Mouse (Mus musculus) naive thymus-derived CD4-positive, alpha-beta T cell, adult 5 months (primary cell): ENCODE results near the gene Taz. TPM values are rescaled to one million over a fixed set of nuclear protein-coding genes. Genes with fewer than 3 reads are reported as not detected.

ENCODE experiments used
- polyA plus RNA-seq: library from polyadenylated mRNA; unstranded; fragments of 100-300 nt; shearing (Covaris generic); gene quantifications from one replicate; pipeline ENCODE4 v1.2.1, GENCODE M21; 2017

Taz gene
- polyA plus RNA-seq = 136 TPM

GRCm38 (mm10) chrX:74281732-74282394 is at the start of gene Taz, which contains the start of gene Dnase1l1:
TSS of gene Taz (plus strand) at chrX:74281912.
TSS of gene Dnase1l1 (minus strand) at chrX:74282337.

GRCm38 (mm10) chrX:74249615-74250014 is 32.1 kb upstream of the Taz start, which contains the start of gene Flna:
TSS of gene Flna (minus strand) at chrX:74249820.

DNA sequence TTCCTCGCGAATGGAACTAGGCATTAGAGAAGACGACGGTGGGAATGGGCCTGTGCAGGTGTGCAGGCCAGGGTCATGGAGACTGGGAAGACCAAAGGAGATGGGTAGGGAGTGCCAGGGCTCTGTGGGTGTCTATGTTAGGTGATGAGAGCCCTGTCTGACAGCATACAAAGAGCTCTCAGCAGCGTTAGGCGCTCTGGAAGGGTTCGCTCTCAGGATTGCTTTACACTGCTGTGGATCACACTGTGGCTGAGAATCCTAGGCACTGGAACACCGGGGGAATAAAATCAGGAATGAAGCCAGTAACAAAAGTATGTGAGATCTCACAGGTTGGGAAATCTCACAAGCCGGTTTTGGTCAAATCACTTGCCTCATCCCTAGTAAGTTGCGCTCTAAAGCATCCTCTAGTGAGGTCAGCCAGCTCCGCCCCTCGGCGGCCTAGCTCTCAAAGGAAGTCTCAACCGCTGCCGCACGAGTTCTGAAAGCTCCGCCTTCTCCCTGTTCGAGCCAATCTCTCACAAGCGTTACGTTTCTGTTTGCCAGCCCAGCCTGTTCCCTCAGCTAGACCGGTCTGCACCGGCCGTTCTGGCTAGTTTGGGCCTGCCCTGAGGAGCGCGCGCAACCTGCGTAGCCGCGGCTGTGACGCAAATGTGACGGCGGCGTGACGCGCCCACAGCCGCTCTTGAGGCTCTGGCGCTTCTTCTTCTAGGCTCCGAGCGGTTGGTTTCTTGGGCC is 27.4 kb upstream of the Taz start, which contains the start of gene Emd:
Emd (plus strand) TSS at position 535 of the 735 bp plus-strand sequence.

DNA sequence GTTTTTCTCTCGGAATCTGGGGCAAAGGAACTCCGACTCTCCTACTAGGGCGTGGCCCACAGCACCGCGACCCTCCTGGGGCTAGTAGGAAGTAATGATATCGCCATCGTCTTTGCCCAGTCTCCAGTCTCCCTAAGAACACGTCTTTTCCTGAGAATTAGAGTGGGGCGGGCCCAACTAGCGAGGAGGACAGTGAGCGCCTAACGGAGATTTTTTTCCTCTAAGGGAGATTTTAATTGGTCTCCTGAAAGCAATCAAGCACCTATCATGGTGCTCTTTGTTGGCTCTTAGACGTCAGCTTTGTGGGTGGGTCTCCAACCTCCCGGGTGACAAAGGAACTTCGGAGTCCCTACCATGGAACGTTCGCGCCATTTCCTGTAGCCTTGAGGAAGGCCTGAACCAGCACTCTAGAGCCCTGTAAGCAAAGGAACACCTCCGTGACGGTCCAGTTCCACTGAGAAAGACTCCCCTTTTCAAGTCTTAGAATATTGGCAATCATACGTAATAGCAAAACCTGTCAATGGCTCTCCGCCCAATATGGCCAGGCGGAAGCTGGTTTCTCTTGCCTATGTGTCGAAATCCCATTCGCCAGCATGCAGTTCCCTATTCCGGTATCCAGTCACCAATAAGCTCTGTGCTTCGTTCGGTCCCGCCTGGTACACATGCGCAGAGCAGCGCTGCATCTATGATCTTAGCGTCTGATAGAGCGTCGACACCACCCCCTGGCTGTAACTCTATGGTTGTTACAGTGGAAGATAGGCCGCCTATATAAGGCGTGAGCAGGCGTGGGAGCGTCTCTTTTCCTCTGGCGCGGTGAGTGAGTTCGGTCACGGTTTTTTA is 11.4 kb upstream of the Taz start, which contains the start of gene Rpl10:
Rpl10 (plus strand) TSS at position 751 of the 840 bp plus-strand sequence.

GRCm38 (mm10) chrX:74296538-74297448 is 15.1 kb downstream of the Taz start, which contains the start of gene Atp6ap1:
TSS of gene Atp6ap1 (plus strand) at chrX:74297097.

DNA sequence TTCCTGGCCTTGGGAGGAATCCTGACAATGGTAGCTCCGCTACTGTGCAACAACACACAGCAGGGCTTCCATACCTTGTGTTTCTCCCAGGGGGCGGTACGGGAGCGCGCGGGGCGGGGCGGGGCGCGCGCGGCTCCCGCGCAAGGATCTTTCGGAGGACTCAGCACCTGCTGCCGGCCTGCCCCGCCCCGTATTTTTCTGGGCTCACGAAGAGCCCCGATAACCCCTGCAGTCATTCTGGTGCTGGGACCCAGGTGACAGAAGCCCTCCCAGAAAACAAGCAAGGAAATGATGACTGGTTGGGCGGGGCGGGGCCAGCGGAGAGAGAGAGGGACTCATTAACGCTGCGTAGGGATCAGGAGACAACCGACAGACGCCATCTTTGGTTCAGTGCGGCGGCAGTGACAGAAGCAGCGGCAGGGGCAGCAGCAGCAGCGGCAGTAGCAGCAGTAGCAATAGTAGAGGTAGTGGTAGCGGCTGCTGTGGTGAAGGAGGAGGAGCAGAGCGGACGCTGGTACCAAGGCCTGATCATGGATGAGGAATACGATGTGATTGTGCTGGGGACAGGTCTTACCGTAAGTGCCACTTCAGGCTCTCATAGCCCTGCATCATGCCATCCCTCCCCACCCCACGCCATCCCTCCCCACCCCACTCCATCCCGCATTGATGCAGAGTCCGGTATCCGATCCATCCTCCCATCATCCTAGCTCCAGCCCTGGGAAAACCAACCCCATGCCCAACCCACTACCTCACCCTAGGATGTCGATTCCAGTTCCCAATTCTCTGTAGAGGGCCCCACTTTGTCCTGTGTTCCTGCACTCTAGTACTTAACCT is 23.4 kb downstream of the Taz start, which contains the start of gene Gdi1:
Gdi1 (plus strand) TSS at position 132 of the 834 bp plus-strand sequence.

DNA sequence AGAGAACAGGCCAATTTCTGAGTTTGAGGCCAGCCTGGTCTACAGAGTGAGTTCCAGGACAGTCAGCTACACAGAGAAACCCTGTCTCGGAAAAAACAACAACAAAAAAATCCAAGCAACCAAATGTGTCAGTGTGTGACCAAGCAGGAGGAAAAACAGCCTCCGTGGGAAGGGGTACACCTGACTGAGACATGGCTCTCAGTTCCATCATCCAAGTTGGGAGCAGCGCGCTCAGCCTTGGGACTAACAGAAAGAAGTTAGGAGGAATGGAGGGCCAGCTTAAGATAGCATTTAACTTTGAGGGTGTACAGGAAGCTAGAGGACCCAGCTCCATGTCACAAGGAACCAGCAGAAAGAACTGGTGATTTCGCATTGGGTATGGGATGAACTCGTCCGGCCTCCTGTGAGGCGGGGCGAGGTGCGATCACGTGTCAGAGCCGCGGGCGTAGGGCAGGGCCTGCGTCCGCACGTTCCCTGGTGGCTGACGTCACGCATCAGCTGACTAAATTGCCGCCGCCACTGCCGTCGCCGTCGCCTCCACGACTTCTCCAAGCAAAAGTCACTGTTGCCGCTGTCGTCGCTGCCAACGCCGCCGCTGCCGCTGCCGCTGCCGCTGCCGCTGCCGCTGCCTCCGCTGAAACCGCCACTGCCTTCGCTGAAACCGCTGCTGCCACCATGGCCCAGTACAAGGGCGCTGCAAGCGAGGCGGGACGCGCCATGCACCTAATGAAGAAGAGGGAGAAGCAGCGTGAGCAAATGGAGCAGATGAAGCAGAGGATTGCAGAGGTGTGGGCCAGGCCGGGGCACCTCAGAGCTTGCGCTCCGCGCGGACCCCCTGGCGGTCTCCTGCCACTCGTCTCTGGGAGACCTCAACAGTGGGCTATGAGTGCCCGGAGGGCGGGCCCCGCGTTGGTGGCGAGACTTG is 31.1 kb downstream of the Taz start, which contains the start of gene Fam50a:
Fam50a (plus strand) TSS at position 494 of the 925 bp plus-strand sequence.

GRCm38 (mm10) chrX:74328725-74329161 is 47.0 kb downstream of the Taz start, which contains the start of gene Plxna3:
TSS of gene Plxna3 (plus strand) at chrX:74329066.

Other genes starting within 250 kb of the Taz start
- gene Opn1mw, start 154.4 kb upstream of the Taz start, polyA plus RNA-seq = not detected
- 48.0 TPM for gene Mecp2, start 146.5 kb upstream of the Taz start, polyA plus RNA-seq
- gene Tex28, start 114.1 kb upstream of the Taz start, polyA plus RNA-seq = not detected
- gene Tktl1, start 104.7 kb upstream of the Taz start, polyA plus RNA-seq = not detected
- gene Flna, start 32.1 kb upstream of the Taz start, polyA plus RNA-seq = 384 TPM
- 74.1 TPM for gene Emd, start 27.2 kb upstream of the Taz start, polyA plus RNA-seq
- gene Rpl10, start 11.1 kb upstream of the Taz start, polyA plus RNA-seq = 123 TPM
- gene Dnase1l1, start 425 bp downstream of the Taz start, polyA plus RNA-seq = 14.5 TPM
- 157 TPM for gene Atp6ap1, start 15.2 kb downstream of the Taz start, polyA plus RNA-seq
- gene Gdi1, start 23.1 kb downstream of the Taz start, polyA plus RNA-seq = 249 TPM
- gene Fam50a, start 31.1 kb downstream of the Taz start, polyA plus RNA-seq = 77.2 TPM
- 2.3 TPM for gene Plxna3, start 47.2 kb downstream of the Taz start, polyA plus RNA-seq
- gene Lage3, start 71.7 kb downstream of the Taz start, polyA plus RNA-seq = 21.8 TPM
- 47.0 TPM for gene Ubl4a, start 91.3 kb downstream of the Taz start, polyA plus RNA-seq
- gene Slc10a3, start 91.4 kb downstream of the Taz start, polyA plus RNA-seq = 28.1 TPM
- gene Fam3a, start 111.4 kb downstream of the Taz start, polyA plus RNA-seq = 24.7 TPM
- gene Ikbkg, start 111.4 kb downstream of the Taz start, polyA plus RNA-seq = 38.6 TPM
- gene G6pdx, start 147.3 kb downstream of the Taz start, polyA plus RNA-seq = 40.6 TPM
- not detected for gene Gm6880, start 199.5 kb downstream of the Taz start, polyA plus RNA-seq